In genomic region chr16:45098186-45098885, GRCm38 (mm10) we compare ENCODE assay signal across 11 mouse cellular contexts. TPM values are rescaled to one million over a fixed set of nuclear protein-coding genes. Genes with fewer than 3 reads are reported as not detected.
DNase-seq lines count a peak whose midpoint lies in the region; ATAC-seq lines count a peak whose summit lies in the region.
"Had no signal": no experiment of that assay in that cellular context is flagged by ENCODE, and none has a peak within 500 bp of the region (broad histone marks: within the 10 kb centered on the region; RNA-seq: fewer than 3 reads in every experiment).

No protein-coding gene starts in this region.

- H3K27ac ChIP-seq in heart, embryonic 10.5 days: peak overlapping the region; percentile 32
- no peak overlapping the region for H3K27ac ChIP-seq in embryonic facial prominence, embryonic 13.5 days
- H3K27ac ChIP-seq in neural tube, embryonic 12.5 days: no peak overlapping the region
- H3K27ac ChIP-seq: liver, embryonic 15.5 days had no signal

- H3K27me3 ChIP-seq in heart, embryonic 10.5 days (ENCODE audit: insufficient read depth, poor library complexity, severe bottlenecking): no peaks in the 10 kb centered on the region
- H3K27me3 ChIP-seq in embryonic facial prominence, embryonic 13.5 days: no peaks in the 10 kb centered on the region
- H3K27me3 ChIP-seq in neural tube, embryonic 12.5 days (replicated peaks): no peaks in the 10 kb centered on the region
- H3K27me3 ChIP-seq: liver, embryonic 15.5 days had no signal

- peaks cover 10% of the 10 kb centered on the region for H3K36me3 ChIP-seq in heart, embryonic 10.5 days
- no peaks in the 10 kb centered on the region for H3K36me3 ChIP-seq in embryonic facial prominence, embryonic 13.5 days
- H3K36me3 ChIP-seq in neural tube, embryonic 12.5 days: no peaks in the 10 kb centered on the region
- H3K36me3 ChIP-seq: liver, embryonic 15.5 days had no signal

- 68% methylated on average over 10 of the region's 10 CpGs for WGBS in heart, embryonic 10.5 days
- 57% methylated on average over 10 of the region's 10 CpGs for WGBS in embryonic facial prominence, embryonic 13.5 days
- 47% methylated on average over 10 of the region's 10 CpGs for WGBS in neural tube, embryonic 12.5 days

- H3K4me2 ChIP-seq in embryonic facial prominence, embryonic 13.5 days: peak overlapping the region; percentile 32
- H3K4me2 ChIP-seq in neural tube, embryonic 12.5 days (replicated peaks): peak overlapping the region; percentile 27; the same call in 1 of the 2 replicates
- H3K4me2 ChIP-seq: liver, embryonic 15.5 days had no signal

- intact Hi-C loops in heart, postnatal 25 days (cut with DNase I): loop anchor here (10.0 kb wide), 1 partner anchor 614 kb away; no protein-coding TSS in a partner anchor

- no peak overlapping the region for H3K9ac ChIP-seq in embryonic facial prominence, embryonic 13.5 days
- H3K9ac ChIP-seq in neural tube, embryonic 12.5 days: no peak overlapping the region
- H3K9ac ChIP-seq: liver, embryonic 15.5 days had no signal

- H3K9me3 ChIP-seq in heart, embryonic 10.5 days: no peaks in the 10 kb centered on the region
- H3K9me3 ChIP-seq in embryonic facial prominence, embryonic 13.5 days: no peaks in the 10 kb centered on the region
- H3K9me3 ChIP-seq in neural tube, embryonic 12.5 days: no peaks in the 10 kb centered on the region
- H3K9me3 ChIP-seq: liver, embryonic 15.5 days had no signal

- no peak for DNase-seq in heart, embryonic 10.5 days (ENCODE audit: low spot score)
- no peak for DNase-seq in heart, postnatal 25 days (ENCODE audit: low spot score)
- DNase-seq in kidney, postnatal 14 days: peak; percentile 25
- no peak for DNase-seq in kidney, adult 11 months
- DNase-seq in right cerebral cortex, postnatal 36 days (ENCODE audit: low spot score in 2 of 2): no peak
- DNase-seq in retina, embryonic 14.5 days (ENCODE audit: low spot score): no peak
- DNase-seq: right cerebral cortex, postnatal 25 days; thymus, adult 18-20 months had no signal

- H3K4me1 ChIP-seq in heart, embryonic 10.5 days: peaks cover 54% of the 10 kb centered on the region
- peaks cover 39% of the 10 kb centered on the region for H3K4me1 ChIP-seq in embryonic facial prominence, embryonic 13.5 days
- H3K4me1 ChIP-seq in neural tube, embryonic 12.5 days: peaks cover 22% of the 10 kb centered on the region; the same call in 1 of the 2 replicates
- H3K4me1 ChIP-seq: liver, embryonic 15.5 days had no signal

- H3K4me3 ChIP-seq in heart, embryonic 10.5 days: 0 out of 2 replicates have a peak overlapping the region, but pooled peaks have one; percentile 24
- H3K4me3 ChIP-seq in embryonic facial prominence, embryonic 13.5 days: no peak overlapping the region
- no peak overlapping the region for H3K4me3 ChIP-seq in neural tube, embryonic 12.5 days
- H3K4me3 ChIP-seq: liver, embryonic 15.5 days had no signal

- no peak for ATAC-seq in embryonic facial prominence, embryonic 13.5 days (ENCODE audit: insufficient number of reproducible peaks, insufficient read depth, low FRiP score, low TSS enrichment, low read depth)
- ATAC-seq in neural tube, embryonic 12.5 days (ENCODE audit: low FRiP score, low read depth): peak; percentile 56

RNA-seq across cellular contexts. Expression of gene Ccdc80, which starts 5.1 kb away (rescaled TPM):
- 66.7 and 78.8 TPM in 2 replicates for polyA plus RNA-seq in heart, embryonic 10.5 days (2016; fragmentation: Nextera tagmentation; extraction: Ambion mirVana)
- 10 to 100 TPM; 83.0 to 90.7 TPM for total RNA-seq in heart, postnatal 25 days (2021)
- 49.8 and 51.8 TPM in 2 replicates for polyA plus RNA-seq in embryonic facial prominence, embryonic 13.5 days (2015; fragmentation: Nextera tagmentation; extraction: Ambion mirVana)
- polyA plus RNA-seq in neural tube, embryonic 12.5 days (2016; fragmentation: Nextera tagmentation; extraction: Ambion mirVana): 18.2 and 21.7 TPM in 2 replicates
